Mouse (Mus musculus): ENCODE measurements around the gene Nucb2. TPM values are rescaled to one million over a fixed set of nuclear protein-coding genes. Genes with fewer than 3 reads are reported as not detected.

Nucb2 gene
- total and polyA plus RNA-seq, 2 experiments from 2014 or later = 14.5 to 50.4 TPM

GRCm38 (mm10) chr7:116515059-116515458 lies 10.9 kb downstream of the Nucb2 start:
- ATAC-seq (ENCODE audit: low FRiP score) (no peak), DNase-seq (ENCODE audit: low spot score) (no peak)
- Histone ChIP-seq H3K9ac (replicated peaks; ENCODE audit: low read length, poor library complexity, severe bottlenecking) (no peak overlapping the region), H3K9me3 (ENCODE audit: low read length) (no peaks in the 10 kb centered on the region), H3K27ac (ENCODE audit: low read depth, low read length) (no peak overlapping the region), H3K4me2 (ENCODE audit: low read depth, low read length, poor library complexity, severe bottlenecking) (no peak overlapping the region), H3K4me3 (ENCODE audit: low read depth, low read length) (no peak overlapping the region), H3K4me1 (ENCODE audit: insufficient read depth, low read length) (no peaks in the 10 kb centered on the region), H3K36me3 (ENCODE audit: insufficient read depth, low read length) (peaks cover 6% of the 10 kb centered on the region; the same call in 1 of the 2 replicates), H3K27me3 (ENCODE audit: insufficient read depth, low read length) (no peaks in the 10 kb centered on the region)
- TF ChIP-seq CTCF (IDR thresholded peaks at IDR 0.05) = no peak
- WGBS = 96% methylated on average over 7 of the region's 7 CpGs

- 82% methylated on average over 13 of the region's 13 CpGs for WGBS
- DNase-seq (ENCODE audit: low spot score) (no peak), ATAC-seq (ENCODE audit: low FRiP score) (no peak)
- no peaks in the 10 kb centered on the region for H3K9me3 ChIP-seq (ENCODE audit: low read length)
- TF ChIP-seq CTCF (IDR thresholded peaks at IDR 0.05) = no peak
- no peaks in the 10 kb centered on the region for H3K4me1 ChIP-seq (ENCODE audit: insufficient read depth, low read length)
- H3K27me3 ChIP-seq (ENCODE audit: insufficient read depth, low read length) = no peaks in the 10 kb centered on the region
- no peak overlapping the region for H3K4me3 ChIP-seq (ENCODE audit: low read depth, low read length)
- H3K36me3 ChIP-seq (ENCODE audit: insufficient read depth, low read length) = peaks cover under 1% of the 10 kb centered on the region; the same call in 1 of the 2 replicates
- H3K27ac ChIP-seq (ENCODE audit: low read depth, low read length) = no peak overlapping the region
- H3K9ac ChIP-seq (replicated peaks; ENCODE audit: low read length, poor library complexity, severe bottlenecking) = no peak overlapping the region
- no peak overlapping the region for H3K4me2 ChIP-seq (ENCODE audit: low read depth, low read length, poor library complexity, severe bottlenecking)
These were observed 11.5 kb downstream of the Nucb2 start for GRCm38 (mm10) chr7:116515514-116516135.

- Histone ChIP-seq H3K27ac (ENCODE audit: low read depth, low read length) (no peak overlapping the region), H3K4me2 (ENCODE audit: low read depth, low read length, poor library complexity, severe bottlenecking) (no peak overlapping the region), H3K4me1 (ENCODE audit: insufficient read depth, low read length) (no peaks in the 10 kb centered on the region), H3K9ac (replicated peaks; ENCODE audit: low read length, poor library complexity, severe bottlenecking) (no peak overlapping the region), H3K36me3 (ENCODE audit: insufficient read depth, low read length) (peaks cover 5% of the 10 kb centered on the region; the same call in 1 of the 2 replicates), H3K9me3 (ENCODE audit: low read length) (no peaks in the 10 kb centered on the region), H3K4me3 (ENCODE audit: low read depth, low read length) (no peak overlapping the region), H3K27me3 (ENCODE audit: insufficient read depth, low read length) (no peaks in the 10 kb centered on the region)
- WGBS = 22% methylated on average over 5 of the region's 5 CpGs
- TF ChIP-seq CTCF (IDR thresholded peaks at IDR 0.05) = no peak
- DNase-seq (ENCODE audit: low spot score) (peak; percentile 20), ATAC-seq (ENCODE audit: low FRiP score) (no peak)
These were observed 13.1 kb downstream of the Nucb2 start for GRCm38 (mm10) chr7:116517240-116517639.

GRCm38 (mm10) chr7:116518155-116518554 lies 14.0 kb downstream of the Nucb2 start:
- ATAC-seq (ENCODE audit: low FRiP score) = no peak

GRCm38 (mm10) chr7:116519805-116520204 lies 15.6 kb downstream of the Nucb2 start:
- no peak overlapping the region for H3K4me2 ChIP-seq (ENCODE audit: low read depth, low read length, poor library complexity, severe bottlenecking)
- H3K27me3 ChIP-seq (ENCODE audit: insufficient read depth, low read length) = no peaks in the 10 kb centered on the region
- H3K9ac ChIP-seq (replicated peaks; ENCODE audit: low read length, poor library complexity, severe bottlenecking) = no peak overlapping the region
- TF ChIP-seq CTCF (IDR thresholded peaks at IDR 0.05) = peak; percentile 73
- H3K9me3 ChIP-seq (ENCODE audit: low read length) = no peaks in the 10 kb centered on the region
- H3K27ac ChIP-seq (ENCODE audit: low read depth, low read length) = no peak overlapping the region
- WGBS = 63% methylated on average over 3 of the region's 3 CpGs
- H3K4me3 ChIP-seq (ENCODE audit: low read depth, low read length) = no peak overlapping the region
- H3K4me1 ChIP-seq (ENCODE audit: insufficient read depth, low read length) = no peaks in the 10 kb centered on the region
- H3K36me3 ChIP-seq (ENCODE audit: insufficient read depth, low read length) = peaks cover 18% of the 10 kb centered on the region
- DNase-seq (ENCODE audit: low spot score) (peak; percentile 31), ATAC-seq (ENCODE audit: low FRiP score) (no peak)

More at GRCm38 (mm10) chr7:116518155-116518554, 14.0 kb downstream of the Nucb2 start:
- no peak overlapping the region for H3K27ac ChIP-seq (ENCODE audit: low read depth, low read length)
- WGBS = 92% methylated on average over 5 of the region's 5 CpGs
- no peaks in the 10 kb centered on the region for H3K27me3 ChIP-seq (ENCODE audit: insufficient read depth, low read length)
- no peak for TF ChIP-seq CTCF (IDR thresholded peaks at IDR 0.05)
- H3K4me2 ChIP-seq (ENCODE audit: low read depth, low read length, poor library complexity, severe bottlenecking) = no peak overlapping the region
- H3K4me3 ChIP-seq (ENCODE audit: low read depth, low read length) = no peak overlapping the region
- DNase-seq (ENCODE audit: low spot score) = no peak
- H3K4me1 ChIP-seq (ENCODE audit: insufficient read depth, low read length) = no peaks in the 10 kb centered on the region
- no peak overlapping the region for H3K9ac ChIP-seq (replicated peaks; ENCODE audit: low read length, poor library complexity, severe bottlenecking)
- no peaks in the 10 kb centered on the region for H3K9me3 ChIP-seq (ENCODE audit: low read length)
- peaks cover 9% of the 10 kb centered on the region; the same call in 1 of the 2 replicates for H3K36me3 ChIP-seq (ENCODE audit: insufficient read depth, low read length)

- no peak overlapping the region for H3K4me2 ChIP-seq (ENCODE audit: low read depth, low read length, poor library complexity, severe bottlenecking)
- DNase-seq (ENCODE audit: low spot score) (no peak), ATAC-seq (ENCODE audit: low FRiP score) (no peak)
- H3K9ac ChIP-seq (replicated peaks; ENCODE audit: low read length, poor library complexity, severe bottlenecking) = no peak overlapping the region
- WGBS = 89% methylated on average over 2 of the region's 2 CpGs
- H3K4me3 ChIP-seq (ENCODE audit: low read depth, low read length) = no peak overlapping the region
- H3K27ac ChIP-seq (ENCODE audit: low read depth, low read length) = no peak overlapping the region
- H3K4me1 ChIP-seq (ENCODE audit: insufficient read depth, low read length) = no peaks in the 10 kb centered on the region
- no peaks in the 10 kb centered on the region for H3K9me3 ChIP-seq (ENCODE audit: low read length)
- peaks cover 38% of the 10 kb centered on the region for H3K36me3 ChIP-seq (ENCODE audit: insufficient read depth, low read length)
- no peaks in the 10 kb centered on the region for H3K27me3 ChIP-seq (ENCODE audit: insufficient read depth, low read length)
- TF ChIP-seq CTCF (IDR thresholded peaks at IDR 0.05) = no peak
These were observed 20.4 kb downstream of the Nucb2 start for GRCm38 (mm10) chr7:116524577-116524976.

Data from midbrain, postnatal 0 days (tissue).